Mouse (Mus musculus) cerebellum, adult 9-10 months (tissue): ENCODE data around the gene Gm17324.

Experiments used
- DNase-seq: peaks from one replicate; pipeline ENCODE4 v3.0.0; 2022

Gm17324 gene

DNA sequence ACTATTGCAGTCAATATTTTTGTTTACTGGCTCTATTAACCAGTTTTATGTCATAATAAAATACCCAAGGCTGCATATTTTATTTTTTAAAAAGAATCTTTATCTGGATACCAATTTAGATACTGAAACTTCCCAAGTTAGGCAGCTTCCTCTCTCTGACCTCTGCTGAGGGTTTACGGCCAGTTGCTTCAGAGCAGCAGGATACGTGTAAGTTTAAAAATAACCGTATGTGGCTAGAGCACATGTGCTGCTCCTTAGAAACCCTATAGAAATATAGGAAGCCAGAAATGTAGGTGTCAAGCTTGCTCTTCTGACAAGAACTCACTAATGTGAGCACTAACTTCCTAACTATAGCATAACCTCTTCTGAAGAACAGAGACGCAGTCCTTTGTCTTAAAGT lies 14.8 kb upstream of the Gm17324 start:
- no peak for DNase-seq

DNA sequence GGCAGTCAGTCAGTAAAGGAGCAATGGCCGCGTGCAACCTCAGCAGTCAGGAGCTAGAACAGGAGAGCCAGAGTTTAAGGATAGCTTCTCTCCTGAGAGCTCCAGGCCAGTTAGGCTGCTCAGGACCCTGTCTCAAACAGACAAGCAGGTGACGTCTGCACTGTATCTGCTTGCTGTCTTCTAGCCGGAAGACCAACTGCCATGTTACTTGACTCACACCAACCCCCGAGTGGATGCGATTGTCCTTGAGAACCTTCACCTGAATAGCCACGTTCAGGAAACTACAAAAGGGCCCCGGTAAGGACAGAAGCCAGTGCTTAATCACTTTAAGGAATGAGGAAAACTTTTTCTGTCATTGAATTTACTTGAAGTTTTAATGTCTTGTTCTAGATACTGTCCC lies 8.4 kb upstream of the Gm17324 start:
- DNase-seq: no peak

DNA sequence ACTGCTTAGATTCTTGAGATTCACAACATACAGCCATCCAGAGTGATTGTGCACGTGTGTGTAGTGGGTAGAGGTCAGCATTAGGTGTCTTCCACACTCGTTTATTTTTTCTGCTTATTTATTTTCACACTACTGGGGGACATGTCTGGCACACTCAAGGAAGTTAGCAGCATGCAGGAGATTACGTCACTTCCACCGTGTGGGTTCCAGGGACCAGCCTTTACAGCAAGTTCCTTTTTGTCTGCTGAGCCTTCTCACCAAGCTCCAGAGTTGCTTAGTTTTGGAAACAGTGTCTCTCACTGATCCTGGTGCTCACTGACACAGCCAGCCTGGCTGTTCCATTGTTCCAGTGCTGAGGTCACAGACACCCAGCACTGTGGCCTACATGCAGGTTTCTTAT lies 2.8 kb upstream of the Gm17324 start:
- DNase-seq: no peak

DNA sequence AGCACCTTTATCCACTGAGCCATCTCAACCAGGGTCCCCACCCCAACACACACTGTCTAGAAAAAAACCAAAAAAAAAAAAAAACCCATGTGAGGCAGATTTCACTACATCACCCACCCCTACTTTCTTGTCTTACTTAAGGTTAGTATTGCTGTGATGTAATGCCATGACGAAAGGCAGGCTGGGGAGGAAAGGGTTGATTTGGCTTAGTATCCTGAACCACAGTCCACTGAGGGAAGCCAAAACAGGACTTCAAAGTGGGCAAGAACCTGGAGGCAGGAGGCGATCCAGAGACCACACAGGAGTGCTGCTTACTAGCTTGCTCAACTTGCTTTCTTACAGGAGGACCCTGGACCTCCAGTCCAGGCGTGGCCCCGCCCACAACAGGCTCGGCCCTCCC lies 1.8 kb upstream of the Gm17324 start:
- no peak for DNase-seq

DNA sequence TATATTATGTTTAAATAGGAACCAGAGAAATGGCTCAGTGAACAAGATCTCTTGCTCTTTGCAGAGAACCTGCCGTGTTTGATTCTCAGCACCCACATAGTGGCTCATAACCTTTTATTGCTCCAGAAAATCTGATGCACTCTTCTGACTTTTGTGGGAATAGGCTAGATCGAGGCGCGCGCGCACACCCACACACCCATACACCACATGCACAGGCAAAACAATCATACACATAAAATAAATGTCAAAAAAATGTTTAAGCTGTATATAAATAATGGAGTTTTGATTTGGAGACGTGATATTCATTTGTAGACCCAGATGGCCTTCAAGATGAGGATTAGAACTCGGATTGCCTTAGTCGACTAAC lies 997 bp downstream of the Gm17324 start:
- DNase-seq: no peak

DNA sequence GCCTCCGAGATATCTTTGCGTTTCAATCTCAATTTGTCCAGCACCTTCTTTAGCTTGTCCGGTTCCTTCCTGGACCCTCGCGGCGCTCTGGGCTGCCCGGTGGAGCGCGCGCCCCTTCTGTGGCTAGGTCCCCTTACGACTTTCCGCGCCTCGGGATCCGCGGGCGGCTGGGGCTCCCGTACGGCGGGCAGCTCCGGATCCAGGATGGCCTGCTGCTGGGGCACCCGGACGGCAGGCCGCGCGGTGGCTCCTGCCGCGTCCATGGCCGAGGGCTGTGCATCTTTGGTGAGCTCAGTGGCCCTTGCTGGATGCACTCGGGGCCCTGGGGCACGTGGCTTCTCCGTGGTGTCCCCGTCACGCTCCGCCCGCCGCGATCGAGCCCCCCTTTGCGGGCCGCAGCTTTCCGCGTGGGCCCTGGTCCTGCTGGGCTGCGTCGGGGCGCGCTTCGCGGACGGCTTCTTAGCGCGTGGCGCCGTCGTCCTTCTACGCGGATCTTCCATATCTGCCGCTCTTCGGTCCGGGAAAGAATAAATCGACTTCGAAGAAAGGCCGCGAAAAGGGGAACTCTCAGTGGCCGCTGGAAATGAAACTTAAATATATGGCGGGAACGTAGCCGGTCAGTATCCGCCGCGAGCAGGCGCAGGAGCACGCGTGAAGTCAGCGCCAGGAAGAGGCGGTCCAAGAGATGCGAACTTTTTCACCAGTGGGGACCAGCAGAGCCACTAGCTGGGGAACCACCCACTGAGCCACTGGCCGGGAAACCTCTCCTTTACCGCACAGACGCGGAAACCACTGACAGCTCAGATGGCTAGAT lies 5.8 kb downstream of the Gm17324 start, which contains the start of gene Cgas:
Gene Cgas, minus strand, starts transcription at position 659 of the 814 bp plus-strand sequence.
- DNase-seq: no peak

DNA sequence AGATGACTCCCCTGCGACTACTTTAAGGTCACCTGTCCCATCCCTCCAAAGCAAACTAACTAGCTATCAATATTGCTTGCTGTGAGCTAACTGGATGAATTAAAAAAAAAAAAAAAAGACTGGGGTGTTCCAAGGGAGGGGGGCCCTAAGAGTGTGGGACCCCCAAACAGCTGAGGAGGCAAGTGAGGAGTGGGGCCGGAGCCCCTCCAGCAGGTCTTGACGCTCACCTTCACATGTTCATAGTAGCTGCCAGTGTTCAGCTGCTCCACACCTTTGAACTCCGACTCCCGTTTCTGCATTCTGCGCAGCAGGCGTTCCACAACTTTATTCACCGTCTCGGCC lies 6.4 kb downstream of the Gm17324 start:
- no peak for DNase-seq

DNA sequence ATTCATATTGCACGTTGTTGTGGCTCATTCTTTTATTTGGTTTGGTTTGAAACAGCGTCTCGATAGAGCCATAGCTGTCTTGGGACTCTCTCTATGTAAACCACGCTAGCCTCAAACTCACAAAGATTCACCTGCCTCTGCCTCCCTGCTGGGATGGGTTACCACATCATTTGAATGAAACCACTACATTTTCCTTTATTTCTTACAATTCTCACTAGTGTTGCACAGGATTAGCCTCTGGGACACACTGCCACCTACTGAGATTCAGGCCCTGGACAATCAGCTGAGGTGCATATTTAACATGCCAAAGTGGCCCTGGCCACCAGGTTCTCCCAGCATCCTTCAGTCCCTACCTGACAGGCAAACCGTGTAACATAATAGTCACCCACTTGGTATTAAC lies 9.2 kb downstream of the Gm17324 start:
- DNase-seq: no peak

DNA sequence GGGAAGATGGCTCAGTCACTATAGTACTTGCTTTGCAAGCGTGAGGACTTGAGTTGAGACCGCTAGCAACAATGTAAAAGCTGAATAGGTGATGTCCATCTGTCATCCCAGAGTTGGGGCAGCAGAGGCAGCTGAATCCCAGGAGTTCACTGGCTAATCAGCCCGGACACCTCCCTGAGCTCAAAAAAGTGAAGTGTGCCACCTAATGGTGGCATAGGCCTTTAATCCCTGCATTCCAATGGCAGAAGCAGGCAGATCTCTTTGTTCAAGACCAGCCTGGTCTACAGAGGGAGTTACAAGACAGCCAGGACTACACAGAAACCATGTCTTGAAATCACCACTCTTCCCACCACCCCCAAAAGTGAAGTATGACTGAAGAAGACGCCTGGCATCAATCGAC lies 16.1 kb downstream of the Gm17324 start:
- no peak for DNase-seq

DNA sequence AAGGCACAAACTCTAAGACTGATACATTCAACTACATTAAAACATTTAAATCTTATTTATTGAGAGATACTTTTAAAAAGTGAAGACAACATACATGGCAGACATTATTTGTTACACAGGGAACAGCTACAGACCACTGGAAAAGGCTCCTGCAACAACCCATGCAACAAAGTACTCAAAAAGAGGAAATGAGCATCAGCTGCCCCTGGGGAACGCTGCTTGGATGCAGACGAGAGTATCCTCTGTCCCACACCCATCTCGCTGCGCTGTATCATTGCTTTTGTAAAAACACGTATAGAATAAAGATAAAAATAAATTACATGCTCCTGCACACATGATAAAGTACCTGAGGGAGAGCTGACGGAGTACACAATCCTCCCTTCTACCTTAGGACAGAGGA lies 18.1 kb downstream of the Gm17324 start:
- no peak for DNase-seq

DNA sequence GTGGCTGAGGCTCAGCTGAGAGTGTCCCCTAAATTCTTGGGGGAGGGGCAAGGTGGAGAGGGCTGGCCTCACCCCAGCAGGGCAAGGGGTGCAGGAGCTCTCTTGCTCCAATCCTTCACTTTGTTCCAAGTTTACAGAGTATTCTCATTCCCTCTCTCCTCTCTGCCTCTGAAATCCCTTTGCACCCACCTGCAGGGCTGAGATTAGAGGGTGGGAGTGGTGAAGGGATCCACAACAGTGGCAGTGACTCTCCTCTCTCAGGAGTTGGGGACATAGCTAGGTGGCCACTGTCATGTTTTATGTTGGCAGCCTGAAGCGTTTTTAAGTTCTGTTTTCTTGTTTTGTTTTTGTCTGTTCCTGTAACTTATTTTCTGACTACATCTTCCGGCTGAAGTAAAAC lies 19.0 kb downstream of the Gm17324 start:
- no peak for DNase-seq

DNA sequence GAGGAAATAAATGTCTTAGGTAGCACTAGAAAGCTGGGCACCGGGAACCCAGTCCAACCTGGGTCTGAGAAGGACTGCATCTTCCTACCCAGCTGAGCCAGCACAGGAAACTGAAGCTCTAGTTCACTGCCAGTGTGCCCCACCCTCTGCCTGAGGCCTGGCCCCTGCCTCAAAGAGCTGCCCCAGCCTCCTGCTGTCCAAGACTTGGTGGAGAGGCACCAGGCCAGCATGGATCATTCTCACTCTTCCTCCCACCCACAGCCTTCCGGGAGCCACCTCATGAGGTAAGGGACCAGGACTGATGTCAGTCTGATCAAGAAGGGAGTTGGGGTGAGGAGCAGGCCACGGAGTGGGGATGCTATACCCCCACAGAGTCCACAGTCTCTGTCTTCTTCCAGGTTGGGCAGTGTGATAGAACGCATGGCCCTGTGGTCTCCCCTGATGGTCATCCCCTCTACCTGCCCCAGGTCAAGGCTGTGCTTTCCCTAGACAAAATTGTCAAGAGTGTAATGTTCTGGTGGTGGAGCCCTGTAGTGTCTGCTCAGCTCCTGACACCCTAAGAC lies 19.6 kb downstream of the Gm17324 start:
- no peak for DNase-seq

DNA sequence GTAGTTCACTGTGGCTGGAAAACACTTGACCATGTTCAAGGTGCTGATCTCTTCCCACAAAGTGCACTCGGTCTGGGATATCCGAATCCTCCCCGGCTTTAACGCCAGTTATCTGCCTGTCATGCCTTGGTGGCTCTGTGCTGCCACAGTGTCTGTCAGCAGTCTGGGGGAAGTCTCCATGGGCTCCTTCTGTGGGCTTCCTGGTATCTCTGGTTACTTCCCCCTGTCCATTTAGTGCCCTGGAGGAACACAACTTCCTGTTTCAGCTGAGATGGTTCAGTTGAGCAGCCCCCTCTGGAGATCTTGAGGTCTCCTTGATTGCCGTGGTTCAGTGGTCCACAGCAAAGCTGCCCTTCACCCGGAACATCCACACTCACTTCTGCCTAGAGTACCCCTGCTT lies 20.4 kb downstream of the Gm17324 start:
- DNase-seq: no peak

DNA sequence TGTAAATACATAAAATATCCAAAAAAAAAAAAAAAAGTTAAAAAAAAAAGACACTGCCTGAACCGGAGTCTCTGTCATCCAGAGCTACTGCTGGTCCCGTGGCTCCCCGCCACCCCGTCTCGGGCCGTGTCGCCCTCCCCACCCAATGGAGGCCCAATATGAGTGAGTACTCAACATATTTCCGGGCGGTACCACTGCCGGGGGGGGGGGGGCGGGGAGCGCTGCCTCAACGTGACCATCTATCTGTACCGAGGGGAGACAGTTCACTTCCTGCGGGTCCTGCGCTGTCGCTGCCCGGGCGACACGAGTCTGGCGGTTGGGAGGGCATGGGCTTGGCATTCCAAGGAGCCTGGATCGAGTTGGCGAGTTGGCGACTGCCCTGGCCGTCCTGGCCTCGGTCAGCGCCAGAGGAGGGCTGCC lies 21.2 kb downstream of the Gm17324 start:
- DNase-seq: no peak

DNA sequence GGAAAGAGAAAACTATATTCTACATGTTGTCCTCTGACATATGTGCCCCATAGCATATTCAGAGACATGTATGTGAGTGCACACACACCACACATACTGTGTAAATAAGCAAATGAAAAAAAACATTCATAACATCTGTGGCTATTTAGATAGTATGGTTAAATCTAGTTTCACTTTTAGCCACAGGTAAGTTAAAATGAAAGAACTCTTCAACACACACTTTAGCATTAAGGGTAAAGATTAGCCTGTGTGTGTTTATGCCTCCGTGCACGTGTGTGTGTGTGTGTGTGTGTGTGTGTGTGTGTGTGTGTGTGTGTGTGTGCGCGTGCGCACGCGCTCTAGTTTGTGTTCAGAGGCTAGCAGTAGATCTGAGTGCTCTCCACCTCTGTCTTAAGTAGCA lies 47.0 kb downstream of the Gm17324 start:
- no peak for DNase-seq

DNA sequence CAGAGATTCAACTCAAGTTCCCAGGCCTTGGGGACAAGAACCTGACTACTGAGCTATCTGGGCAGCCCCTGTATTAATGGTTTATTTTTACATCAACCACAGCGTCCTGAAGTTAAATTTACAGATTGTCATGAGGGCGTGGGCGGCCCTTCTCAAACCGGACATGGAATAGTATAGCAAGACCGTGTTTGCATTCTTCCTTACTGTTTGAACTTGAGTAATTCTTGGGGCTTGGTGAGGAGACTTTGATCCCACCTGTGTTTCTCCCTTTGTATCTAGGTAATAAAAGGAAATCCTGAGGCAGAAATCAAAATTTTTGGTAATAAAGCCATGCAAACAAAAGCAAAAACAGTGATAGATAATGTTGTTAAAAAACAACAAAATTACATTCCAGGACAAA lies 48.0 kb downstream of the Gm17324 start:
- DNase-seq: no peak
